Mouse (Mus musculus): ENCODE measurements around the gene Ankrd10.

DNA sequence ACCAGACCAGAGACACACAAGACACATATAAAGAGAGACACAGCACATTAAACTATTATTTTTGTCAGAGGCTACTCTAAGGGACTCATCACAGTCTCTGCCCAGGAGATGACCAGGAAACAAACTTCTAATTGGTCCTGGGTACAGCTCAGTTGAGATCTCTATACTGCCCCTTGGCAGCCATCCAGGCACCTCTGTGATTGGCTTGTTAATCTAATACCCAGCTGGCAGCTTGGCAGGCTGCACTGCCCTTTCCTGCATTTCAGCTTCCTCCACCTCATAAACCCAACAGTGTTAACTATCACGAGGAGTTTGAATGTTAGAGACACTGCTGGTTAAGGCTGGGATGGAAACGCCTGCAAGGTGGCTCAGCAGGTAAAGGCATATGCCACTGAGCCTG lies 7.6 kb upstream of the Ankrd10 start:
- TF ChIP-seq POLR2A (IDR thresholded peaks at IDR 0.05; ENCODE audit: low read depth, low read length) (no peak), CTCF (conservative IDR thresholded peaks at IDR 0.05; ENCODE audit: insufficient read depth, insufficient read length, low read depth, low read length) (no peak)

All from kidney, adult 2 months (tissue).